Mouse (Mus musculus) neural tube, embryonic 14.5 days (tissue): ENCODE measurements around the gene Sytl1. TPM values are rescaled to one million over a fixed set of nuclear protein-coding genes. Genes with fewer than 3 reads are reported as not detected.

Source experiments
- ATAC-seq: fragments of 200-750 bp; cut with Nextera tagmentation; 2 replicates; pipeline ENCODE4 v1.8.0; 2017; ENCODE audit warnings: low read depth, mild to moderate bottlenecking, moderate TSS enrichment, moderate library complexity
- H3K27ac ChIP-seq: fragments of 300-500 bp; sonication (generic); 2 replicates; pipeline ENCODE4 v1.5.1; 2014; ENCODE audit warnings: low read depth, mild to moderate bottlenecking, control low read depth, low read length, moderate library complexity, mixed read lengths
- H3K27me3 ChIP-seq: fragments of 300-500 bp; sonication (generic); 2 replicates; pipeline ENCODE4 v1.6.1; 2014; ENCODE audit warnings: low read length; ENCODE audit not compliant: control insufficient read depth, insufficient read depth
- H3K36me3 ChIP-seq: fragments of 300-500 bp; sonication (generic); 2 replicates; pipeline ENCODE4 v1.6.1; 2014; ENCODE audit warnings: low read length, mixed read lengths; ENCODE audit not compliant: control insufficient read depth, insufficient read depth
- H3K4me1 ChIP-seq: fragments of 300-500 bp; sonication (generic); 2 replicates; pipeline ENCODE4 v1.6.1; 2014; ENCODE audit warnings: low read length; ENCODE audit not compliant: control insufficient read depth, insufficient read depth
- H3K4me2 ChIP-seq: fragments of 300-500 bp; sonication (generic); 2 replicates; pipeline ENCODE4 v1.6.1; 2014; ENCODE audit warnings: mild to moderate bottlenecking, low read depth, low read length, control low read depth
- H3K4me3 ChIP-seq: fragments of 300-500 bp; sonication (generic); 2 replicates; pipeline ENCODE4 v1.5.1; 2014; ENCODE audit warnings: low read depth, low read length, control low read depth, mixed read lengths
- H3K9ac ChIP-seq: fragments of 300-500 bp; sonication (generic); replicated peaks from 2 replicates; pipeline ENCODE4 v1.6.1; 2014; ENCODE audit warnings: low read depth, mild to moderate bottlenecking, control low read depth, low read length, mixed read lengths
- H3K9me3 ChIP-seq: fragments of 300-500 bp; sonication (generic); 2 replicates; pipeline ENCODE4 v1.6.1; 2016; ENCODE audit warnings: low read length; ENCODE audit not compliant: control insufficient read depth
- WGBS: fragments of 180-500 bp; shearing (Covaris S2); extraction: QIAGEN DNeasy Blood & Tissue Kit; methylation state at CpG from one replicate; pipeline ENCODE4 v1.1.7; 2014; 5-methylcytosine and 5-hydroxymethylcytosine counted together
- polyA plus RNA-seq: library from polyadenylated mRNA; unstranded; fragments of >200 nt; fragmentation: Nextera tagmentation; extraction: Ambion mirVana; gene quantifications from 2 replicates; pipeline ENCODE4 v1.2.1, GENCODE M21; 2014

Sytl1 gene
- polyA plus RNA-seq, 1 experiment from 2014 or later, result 0.12 TPM

DNA sequence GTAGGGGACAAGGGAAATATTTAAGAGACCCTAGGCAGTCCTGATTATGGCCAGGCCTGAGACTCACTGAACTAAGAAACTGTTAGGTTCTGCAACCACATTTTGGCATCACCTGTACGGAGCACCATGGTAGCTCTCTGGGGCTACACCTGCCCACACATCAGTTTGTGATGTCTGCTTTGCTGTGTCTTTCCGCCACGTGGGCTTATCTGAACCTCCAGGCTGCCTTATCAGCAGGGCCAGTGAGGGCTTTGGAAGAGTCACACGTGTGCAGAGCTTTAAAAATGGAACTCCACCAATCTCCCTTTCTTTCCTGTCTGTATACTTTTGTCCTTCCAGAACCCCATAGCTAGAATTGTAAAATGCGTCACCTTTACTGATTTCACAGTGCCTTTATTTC lies 23.0 kb upstream of the Sytl1 start:
- Histone ChIP-seq H3K9me3 (no peaks in the 10 kb centered on the region), H3K27me3 (no peaks in the 10 kb centered on the region), H3K4me1 (0 out of 2 replicates have a peak, but pooled peaks cover 5% of the 10 kb centered on the region), H3K4me2 (no peak overlapping the region), H3K4me3 (no peak overlapping the region), H3K9ac (no peak overlapping the region), H3K36me3 (no peaks in the 10 kb centered on the region), H3K27ac (no peak overlapping the region)
- 90% methylated on average over 5 of the region's 5 CpGs for WGBS
- ATAC-seq, result no peak

DNA sequence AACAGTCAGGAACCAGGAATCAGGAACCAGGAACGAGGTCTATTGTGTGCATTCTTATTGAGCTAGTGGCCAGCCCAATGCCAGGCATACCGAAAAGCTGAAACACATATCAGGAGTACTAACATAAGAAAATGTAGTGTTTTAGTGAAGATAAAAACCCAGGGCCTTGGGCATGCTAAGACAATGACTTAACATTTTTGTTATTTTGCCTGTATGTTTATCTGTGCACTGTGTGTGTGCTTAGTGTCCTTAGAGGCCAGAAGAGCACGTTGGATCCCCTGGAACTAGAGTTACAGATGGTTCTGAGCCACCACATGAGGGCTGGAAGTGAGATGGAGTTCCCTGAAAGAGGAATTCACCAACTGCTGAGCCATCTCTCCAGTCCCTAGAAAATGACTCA lies 22.4 kb upstream of the Sytl1 start:
- H3K9me3 ChIP-seq, result no peaks in the 10 kb centered on the region
- no peaks in the 10 kb centered on the region for H3K27me3 ChIP-seq
- no peak overlapping the region for H3K27ac ChIP-seq
- no peak overlapping the region for H3K4me2 ChIP-seq
- 78% methylated on average over 3 of the region's 3 CpGs for WGBS
- no peak overlapping the region for H3K4me3 ChIP-seq
- H3K4me1 ChIP-seq, result 0 out of 2 replicates have a peak, but pooled peaks cover 5% of the 10 kb centered on the region
- no peak for ATAC-seq
- no peaks in the 10 kb centered on the region for H3K36me3 ChIP-seq
- H3K9ac ChIP-seq, result no peak overlapping the region

DNA sequence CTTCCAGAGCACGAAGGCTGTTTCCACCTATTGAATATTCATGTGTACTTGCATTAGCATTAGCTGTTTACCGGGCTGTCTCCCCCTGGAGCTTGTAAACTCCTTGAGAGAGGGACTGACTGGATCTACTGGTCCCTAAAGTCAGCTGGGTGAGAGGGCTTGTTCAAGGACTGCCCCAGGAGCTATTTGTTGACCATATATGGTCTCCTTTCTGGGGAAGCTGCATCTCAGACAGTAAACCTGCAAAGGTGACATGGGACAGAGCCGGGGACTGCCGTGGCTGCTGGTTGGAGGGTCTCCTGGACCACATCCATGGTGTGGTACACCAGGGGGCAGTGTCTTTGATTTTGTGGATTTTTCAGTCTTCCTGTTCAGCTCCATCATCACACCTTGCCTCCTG lies 19.7 kb upstream of the Sytl1 start:
- H3K9ac ChIP-seq, result no peak overlapping the region
- 0 out of 2 replicates have a peak, but pooled peaks cover 5% of the 10 kb centered on the region for H3K4me1 ChIP-seq
- H3K4me3 ChIP-seq, result no peak overlapping the region
- H3K36me3 ChIP-seq, result no peaks in the 10 kb centered on the region
- H3K27ac ChIP-seq, result peak overlapping the region; percentile 34; the same call in 1 of the 2 replicates
- H3K9me3 ChIP-seq, result no peaks in the 10 kb centered on the region
- no peaks in the 10 kb centered on the region for H3K27me3 ChIP-seq
- WGBS, result 18% methylated on average over 4 of the region's 4 CpGs
- no peak for ATAC-seq
- H3K4me2 ChIP-seq, result no peak overlapping the region

DNA sequence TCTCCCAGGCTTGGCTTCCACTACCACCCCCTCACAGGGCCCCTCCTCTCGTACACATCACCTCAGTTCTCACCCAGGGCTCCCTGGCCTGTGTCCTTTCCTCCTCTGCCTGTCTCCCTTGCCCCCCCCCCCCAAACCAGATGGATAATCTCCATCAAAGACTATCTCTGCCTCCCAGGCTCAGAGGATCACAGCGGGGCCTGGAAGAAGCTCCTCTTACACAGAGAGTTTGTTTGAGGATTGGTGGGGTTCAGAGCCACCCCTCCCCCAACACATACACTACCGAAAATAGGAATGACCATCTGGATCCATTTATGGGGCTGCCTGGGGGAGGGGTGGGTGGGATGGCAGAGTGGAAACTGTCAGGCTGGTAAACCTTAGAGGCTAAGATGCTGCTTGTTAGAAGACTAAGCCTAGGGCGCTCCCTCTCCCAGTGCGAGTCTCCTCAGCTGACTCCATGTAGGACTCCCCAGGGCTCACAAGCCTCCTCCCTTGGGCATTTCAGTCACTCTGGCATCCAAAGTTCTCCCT lies 19.1 kb upstream of the Sytl1 start:
- H3K36me3 ChIP-seq, result no peaks in the 10 kb centered on the region
- H3K4me1 ChIP-seq, result 0 out of 2 replicates have a peak, but pooled peaks cover 5% of the 10 kb centered on the region
- H3K9ac ChIP-seq, result no peak overlapping the region
- ATAC-seq, result no peak
- WGBS, result 27% methylated on average over 5 of the region's 5 CpGs
- H3K27me3 ChIP-seq, result no peaks in the 10 kb centered on the region
- H3K4me3 ChIP-seq, result no peak overlapping the region
- H3K4me2 ChIP-seq, result no peak overlapping the region
- no peaks in the 10 kb centered on the region for H3K9me3 ChIP-seq
- peak overlapping the region; percentile 34; the same call in 1 of the 2 replicates for H3K27ac ChIP-seq

DNA sequence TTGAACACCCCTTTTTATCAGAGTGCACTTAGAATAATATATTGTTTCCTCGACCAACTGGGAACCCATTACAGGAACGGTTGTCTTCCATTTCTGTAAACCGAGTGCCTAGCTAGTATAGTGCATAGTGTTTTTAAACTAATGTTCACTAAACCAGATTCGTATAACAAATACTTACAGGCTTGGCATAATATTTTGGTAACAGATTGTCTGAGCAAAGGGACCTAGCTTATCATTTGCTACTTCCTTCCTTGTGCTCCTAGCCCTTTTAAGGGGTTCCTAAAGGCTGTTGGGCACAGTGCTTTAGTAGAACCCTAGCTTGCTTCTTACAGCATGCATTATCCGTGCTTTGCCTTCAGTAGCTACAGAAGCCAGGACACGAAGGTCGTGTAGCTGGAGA lies 18.6 kb upstream of the Sytl1 start:
- H3K4me2 ChIP-seq, result no peak overlapping the region
- 0 out of 2 replicates have a peak overlapping the region, but pooled peaks have one; percentile 22 for H3K27ac ChIP-seq
- H3K9ac ChIP-seq, result no peak overlapping the region
- no peaks in the 10 kb centered on the region for H3K36me3 ChIP-seq
- no peak overlapping the region for H3K4me3 ChIP-seq
- H3K9me3 ChIP-seq, result no peaks in the 10 kb centered on the region
- WGBS, result 46% methylated on average over 7 of the region's 7 CpGs
- no peak for ATAC-seq
- H3K27me3 ChIP-seq, result no peaks in the 10 kb centered on the region
- H3K4me1 ChIP-seq, result peaks cover 6% of the 10 kb centered on the region; the same call in 1 of the 2 replicates

DNA sequence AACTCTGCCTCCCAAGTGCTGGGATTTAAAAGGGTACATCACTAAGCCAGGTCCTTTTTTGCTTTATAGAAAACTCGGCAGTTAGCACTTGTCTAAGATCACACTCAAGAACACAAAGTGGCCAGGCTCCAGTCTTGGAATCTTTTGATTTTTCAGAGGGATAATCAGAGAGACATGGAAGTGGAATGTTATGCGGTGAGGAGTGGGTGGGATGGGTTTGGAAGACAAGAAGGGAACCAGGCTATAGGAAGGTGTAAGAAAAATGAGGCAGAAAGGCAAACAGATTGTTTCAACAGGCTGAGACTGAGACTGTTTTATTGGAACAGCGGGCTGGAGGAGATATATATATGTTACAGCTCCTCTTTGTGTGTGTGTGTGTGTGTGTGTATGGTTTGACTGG lies 15.6 kb upstream of the Sytl1 start:
- Histone ChIP-seq H3K27me3 (no peaks in the 10 kb centered on the region), H3K36me3 (no peaks in the 10 kb centered on the region), H3K4me2 (no peak overlapping the region), H3K27ac (peak overlapping the region; percentile 91; the same call in 1 of the 2 replicates), H3K9me3 (no peaks in the 10 kb centered on the region), H3K4me1 (peaks cover 16% of the 10 kb centered on the region), H3K9ac (no peak overlapping the region), H3K4me3 (no peak overlapping the region)
- ATAC-seq, result no peak
- 89% methylated on average over 3 of the region's 3 CpGs for WGBS

DNA sequence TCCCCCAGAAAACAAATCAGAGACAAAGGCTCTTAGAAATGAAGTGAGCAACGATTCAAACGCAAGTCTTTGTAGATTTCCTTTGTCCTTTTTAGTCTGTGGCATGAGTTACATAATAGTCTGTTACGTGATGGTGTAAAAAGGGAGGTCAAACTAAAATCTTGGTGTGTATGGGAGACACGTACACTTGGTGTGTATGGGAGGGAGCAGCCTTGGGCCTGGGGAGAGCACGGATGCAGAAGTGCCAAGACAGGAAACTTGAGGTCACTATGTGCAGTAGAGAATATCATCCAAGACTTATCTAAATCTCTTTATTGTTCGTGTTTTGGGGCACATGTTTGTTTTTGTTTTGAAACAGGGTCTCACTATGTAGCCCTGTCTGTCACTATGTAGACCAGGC lies 15.2 kb upstream of the Sytl1 start:
- H3K9ac ChIP-seq, result peak overlapping the region; percentile 76; the same call in 1 of the 2 replicates
- 0 out of 2 replicates have a peak, but pooled peaks have one; percentile 28 for ATAC-seq

DNA sequence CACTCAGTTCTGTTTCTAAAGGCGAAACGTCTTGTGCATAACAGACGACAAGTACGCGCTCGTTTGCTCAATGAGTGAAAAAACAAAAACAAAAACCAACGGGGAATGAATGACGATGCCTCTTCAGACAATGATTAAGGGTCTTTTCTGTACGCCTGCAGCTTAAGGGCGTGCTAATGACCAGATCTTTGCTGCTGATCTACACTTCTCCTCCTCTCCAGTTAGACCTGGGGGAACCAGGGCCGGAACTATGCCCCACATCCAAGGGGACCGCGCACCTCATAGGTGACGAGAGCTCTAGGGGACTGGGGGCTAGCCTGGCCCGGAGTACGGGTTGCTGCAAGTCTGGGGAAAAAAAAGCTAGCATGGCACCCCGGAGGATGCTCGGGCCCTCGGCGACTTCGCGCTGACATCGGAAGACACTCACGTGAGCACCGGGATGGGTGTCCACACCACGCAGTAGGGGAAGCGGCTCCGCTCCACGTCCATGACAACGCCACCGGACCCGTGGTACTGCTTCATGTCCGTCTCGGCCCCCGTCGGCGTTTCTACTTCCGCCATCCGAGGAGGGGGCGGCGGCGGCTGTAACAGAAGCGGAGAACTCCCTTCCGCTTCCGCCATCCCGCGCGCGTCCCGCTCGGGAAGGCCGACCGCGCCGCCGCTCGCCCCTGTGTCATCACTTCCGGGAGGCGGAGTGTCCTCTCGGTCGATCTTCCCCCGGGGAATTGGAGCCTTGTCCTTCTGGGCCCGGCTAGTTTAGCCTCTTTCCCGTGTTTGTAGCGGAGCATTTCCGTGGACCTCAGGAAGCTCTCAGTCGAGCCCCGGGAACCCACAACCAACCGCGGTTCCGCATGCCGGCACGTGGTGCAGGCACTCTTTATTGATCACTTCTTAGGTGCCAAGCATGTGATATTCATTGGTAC lies 14.5 kb upstream of the Sytl1 start, which contains the start of gene Tmem222:
Gene Tmem222, minus strand, starts transcription at position 689 of the 923 bp plus-strand sequence.
- Histone ChIP-seq H3K4me3 (peak within 1 kb of the TSS; percentile 80), H3K9ac (peak within 1 kb of the TSS; percentile 76), H3K27me3 (no peaks in the 10 kb centered on the region), H3K27ac (peak within 1 kb of the TSS; percentile 91), H3K4me2 (peak within 1 kb of the TSS; percentile 41), H3K9me3 (no peaks in the 10 kb centered on the region), H3K36me3 (no peaks in the 10 kb centered on the region), H3K4me1 (peaks cover 14% of the 10 kb centered on the region)
- peak; percentile 92 for ATAC-seq
- under 1% methylated on average over 73 of the region's 73 CpGs for WGBS

More for the DNA sequence above, 15.2 kb upstream of the Sytl1 start:
- Histone ChIP-seq H3K27me3 (no peaks in the 10 kb centered on the region), H3K27ac (peak overlapping the region; percentile 91), H3K4me1 (peaks cover 16% of the 10 kb centered on the region), H3K4me2 (peak overlapping the region; percentile 41), H3K4me3 (peak overlapping the region; percentile 80), H3K9me3 (no peaks in the 10 kb centered on the region), H3K36me3 (no peaks in the 10 kb centered on the region)
- 28% methylated on average over 6 of the region's 6 CpGs for WGBS

DNA sequence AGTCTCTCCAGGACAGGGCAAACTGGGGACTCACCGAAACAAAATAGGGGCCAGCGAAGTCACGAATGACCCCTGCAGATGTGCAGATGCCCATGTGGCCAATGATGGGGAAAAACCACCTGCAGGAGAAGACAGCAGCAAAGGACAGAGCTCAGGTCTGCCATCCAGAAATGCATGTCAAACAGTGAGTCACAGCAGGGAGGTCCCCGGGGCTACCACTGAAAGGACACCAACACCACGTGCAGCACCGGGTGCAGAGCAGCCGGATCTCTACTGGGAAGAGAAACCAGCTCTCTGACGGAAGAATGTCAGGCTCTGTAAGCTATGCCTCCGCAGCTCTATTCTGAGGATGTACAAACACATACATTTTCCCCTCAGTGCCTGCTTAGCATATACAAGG lies 8.0 kb upstream of the Sytl1 start:
- ATAC-seq, result no peak
- Histone ChIP-seq H3K27me3 (no peaks in the 10 kb centered on the region), H3K27ac (no peak overlapping the region), H3K4me1 (peaks cover 5% of the 10 kb centered on the region), H3K9ac (no peak overlapping the region), H3K36me3 (peaks cover 24% of the 10 kb centered on the region), H3K4me3 (no peak overlapping the region), H3K9me3 (no peaks in the 10 kb centered on the region), H3K4me2 (no peak overlapping the region)
- 88% methylated on average over 9 of the region's 9 CpGs for WGBS
